Mouse (Mus musculus) myocyte (in vitro differentiated cells): ENCODE data around the gene Rbl2.

ENCODE experiments used
- E2F4 ChIP-seq: IDR thresholded peaks from one replicate; pipeline ENCODE4 v1.6.1; 2011; ENCODE audit warnings: mild to moderate bottlenecking, control low read depth, moderate library complexity; ENCODE audit not compliant: insufficient read depth
- MYOD1 ChIP-seq, 3 experiments: IDR thresholded peaks; one replicate each; pipeline ENCODE4 v1.6.1; 2011; ENCODE audit warnings: control low read depth in 2 of 3, low read depth in 2 of 3, mild to moderate bottlenecking in 2 of 3, moderate library complexity in 1 of 3; ENCODE audit not compliant: insufficient read length in 2 of 3, control insufficient read depth in 1 of 3
- MYOG ChIP-seq, 3 experiments: IDR thresholded peaks; one replicate each; pipeline ENCODE4 v1.6.1; 2011; ENCODE audit warnings: control low read depth in 2 of 3, low read depth in 2 of 3, mild to moderate bottlenecking in 2 of 3; ENCODE audit not compliant: insufficient read length in 2 of 3, control insufficient read depth in 1 of 3, insufficient read depth in 1 of 3
- POLR2A ChIP-seq: IDR thresholded peaks from one replicate; pipeline ENCODE4 v1.6.1; 2011; ENCODE audit warnings: low read depth, mild to moderate bottlenecking, control low read depth, moderate library complexity; ENCODE audit not compliant: insufficient read length
- REST ChIP-seq: IDR thresholded peaks from one replicate; pipeline ENCODE4 v1.6.1; 2011; ENCODE audit warnings: mild to moderate bottlenecking, control low read depth, moderate library complexity; ENCODE audit not compliant: insufficient read depth, insufficient read length
- SRF ChIP-seq: IDR thresholded peaks from one replicate; pipeline ENCODE4 v1.6.1; 2011; ENCODE audit warnings: low read depth; ENCODE audit not compliant: control insufficient read depth, insufficient read length
- TCF12 ChIP-seq: IDR thresholded peaks from one replicate; pipeline ENCODE4 v1.6.1; 2011; ENCODE audit warnings: mild to moderate bottlenecking, control low read depth; ENCODE audit not compliant: poor library complexity, insufficient read depth, severe bottlenecking
- USF1 ChIP-seq: IDR thresholded peaks from one replicate; pipeline ENCODE4 v1.6.1; 2011; ENCODE audit warnings: low read depth, mild to moderate bottlenecking, control low read depth, moderate library complexity

DNA sequence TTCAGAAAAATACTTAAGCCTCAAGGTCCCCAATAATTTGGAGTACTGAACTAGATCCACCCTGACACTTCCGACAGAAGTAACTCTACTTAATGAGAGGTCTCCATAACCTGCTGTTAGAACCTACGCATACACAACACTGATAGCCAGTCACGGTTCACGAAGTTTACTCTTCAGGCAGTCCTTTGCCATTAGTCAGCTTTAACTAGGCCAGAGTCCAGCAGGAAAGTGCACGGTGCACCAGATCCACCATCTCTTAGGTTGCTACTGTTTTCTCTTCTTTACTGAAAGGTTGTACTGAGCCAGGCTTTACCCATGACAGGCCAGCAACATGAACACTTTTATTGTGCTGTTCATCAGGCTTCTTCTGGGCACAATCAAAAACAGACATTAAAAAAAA is 54.5 kb downstream of the Rbl2 start:
- TF ChIP-seq REST (no peak), POLR2A (no peak), MYOG (IDR thresholded peaks at IDR 0.05; ENCODE audit: control insufficient read depth in 1 of 3, insufficient read depth in 1 of 3, insufficient read length in 2 of 3, low read depth in 2 of 3) (no peak), TCF12 (no peak), USF1 (no peak), E2F4 (no peak), MYOD1 (IDR thresholded peaks at IDR 0.05; ENCODE audit: control insufficient read depth in 1 of 3, insufficient read length in 2 of 3, low read depth in 2 of 3) (no peak), SRF (no peak)
